Mouse (Mus musculus): ENCODE measurements around the gene Gm49450.

- no peak for TF ChIP-seq POLR2A (IDR thresholded peaks at IDR 0.05; ENCODE audit: insufficient read depth, low read depth, low read length)
- no peak for TF ChIP-seq CTCF (IDR thresholded peaks at IDR 0.05; ENCODE audit: insufficient read depth, low read depth, low read length)
These were observed 41.7 kb upstream of the Gm49450 start for GRCm38 (mm10) chr15:98994957-98995520.
